Mouse (Mus musculus): ENCODE results near the gene Crlf1. TPM values are rescaled to one million over a fixed set of nuclear protein-coding genes. Genes with fewer than 3 reads are reported as not detected.

Gene Crlf1
- polyA plus RNA-seq, 1 experiment from 2014 or later: 1.7 TPM

DNA sequence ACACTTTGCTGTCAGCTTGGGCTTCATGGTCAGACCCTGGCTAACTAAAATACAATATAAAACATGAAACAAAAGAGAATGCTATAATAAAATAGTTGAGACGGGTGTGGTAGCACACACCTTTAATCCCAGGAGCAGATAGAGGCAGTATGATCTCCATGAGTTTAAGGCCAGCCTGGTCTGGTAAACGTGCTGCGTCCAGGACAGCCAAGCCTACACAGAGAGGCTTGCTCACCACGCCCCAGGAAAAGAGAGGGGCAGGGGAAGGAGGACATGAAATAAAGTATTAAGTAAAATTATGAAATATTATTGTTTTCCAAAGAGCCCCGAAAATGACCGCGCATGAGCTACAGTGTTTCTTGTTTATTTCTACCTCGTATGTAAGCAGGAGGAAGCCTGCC is 34.2 kb downstream of the Crlf1 start:
- Histone ChIP-seq H3K9ac (peak overlapping the region; percentile 98), H3K9me3 (replicated peaks) (no peaks in the 10 kb centered on the region), H3K4me2 (peak overlapping the region; percentile 72), H3K4me1 (replicated peaks) (peaks cover 65% of the 10 kb centered on the region), H3K27me3 (no peaks in the 10 kb centered on the region), H3K36me3 (replicated peaks) (peaks cover 25% of the 10 kb centered on the region), H3K27ac (replicated peaks) (peak overlapping the region; percentile 91), H3K4me3 (replicated peaks) (peak overlapping the region; percentile 83)
- peak; percentile 33 for ATAC-seq (ENCODE audit: insufficient read depth)
- under 1% methylated on average over 8 of the region's 8 CpGs for WGBS (ENCODE audit: insufficient replicate concordance)

DNA sequence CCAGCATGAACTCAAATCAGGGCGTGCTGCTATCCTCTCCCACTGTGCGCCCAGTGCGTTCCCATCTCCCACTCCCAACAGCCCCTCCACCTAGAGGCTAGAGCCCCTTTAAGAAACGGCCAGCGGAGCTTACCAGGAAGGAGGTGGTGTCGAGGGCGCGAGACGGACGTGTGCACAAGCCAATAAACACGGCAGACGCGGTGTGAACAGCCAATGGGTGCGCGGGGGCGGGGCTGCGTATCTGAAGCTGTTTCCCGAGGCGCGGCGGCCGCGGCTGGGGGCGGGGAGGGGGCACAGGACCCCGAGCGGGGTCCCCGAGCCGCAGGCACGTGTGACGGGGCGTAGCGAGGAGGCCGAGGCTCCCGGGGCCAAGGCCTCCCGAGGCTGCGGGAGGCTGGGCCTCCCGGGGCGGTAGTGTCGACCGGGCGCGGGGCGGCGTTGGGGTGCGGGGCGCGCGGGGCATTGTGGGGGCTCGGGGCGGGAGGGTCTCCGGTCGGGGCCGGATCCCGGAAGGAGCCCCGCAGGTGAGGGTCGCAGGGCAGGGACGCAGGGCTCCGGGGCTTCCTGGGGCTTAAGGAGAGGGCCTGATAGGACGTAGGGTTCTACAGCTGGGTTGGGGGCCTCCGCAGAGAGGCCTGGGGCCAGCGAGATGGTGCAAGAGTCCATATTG is 34.7 kb downstream of the Crlf1 start, which contains the start of the genes Fkbp8 and Kxd1:
Fkbp8 (plus strand) TSS at position 213 of the 670 bp plus-strand sequence.
Kxd1 (minus strand) TSS at position 445 of the 670 bp plus-strand sequence.
- Histone ChIP-seq H3K9ac (peak within 1 kb of the TSS; percentile 98), H3K27ac (replicated peaks) (peak within 1 kb of the TSS; percentile 91), H3K4me2 (peak within 1 kb of the TSS; percentile 72), H3K27me3 (no peaks in the 10 kb centered on the region), H3K36me3 (replicated peaks) (peaks cover 31% of the 10 kb centered on the region), H3K4me1 (replicated peaks) (peaks cover 59% of the 10 kb centered on the region), H3K4me3 (replicated peaks) (peak within 1 kb of the TSS; percentile 83), H3K9me3 (replicated peaks) (no peaks in the 10 kb centered on the region)
- ATAC-seq (ENCODE audit: insufficient read depth): peak; percentile 77
- WGBS (ENCODE audit: insufficient replicate concordance): under 1% methylated on average over 61 of the region's 61 CpGs

DNA sequence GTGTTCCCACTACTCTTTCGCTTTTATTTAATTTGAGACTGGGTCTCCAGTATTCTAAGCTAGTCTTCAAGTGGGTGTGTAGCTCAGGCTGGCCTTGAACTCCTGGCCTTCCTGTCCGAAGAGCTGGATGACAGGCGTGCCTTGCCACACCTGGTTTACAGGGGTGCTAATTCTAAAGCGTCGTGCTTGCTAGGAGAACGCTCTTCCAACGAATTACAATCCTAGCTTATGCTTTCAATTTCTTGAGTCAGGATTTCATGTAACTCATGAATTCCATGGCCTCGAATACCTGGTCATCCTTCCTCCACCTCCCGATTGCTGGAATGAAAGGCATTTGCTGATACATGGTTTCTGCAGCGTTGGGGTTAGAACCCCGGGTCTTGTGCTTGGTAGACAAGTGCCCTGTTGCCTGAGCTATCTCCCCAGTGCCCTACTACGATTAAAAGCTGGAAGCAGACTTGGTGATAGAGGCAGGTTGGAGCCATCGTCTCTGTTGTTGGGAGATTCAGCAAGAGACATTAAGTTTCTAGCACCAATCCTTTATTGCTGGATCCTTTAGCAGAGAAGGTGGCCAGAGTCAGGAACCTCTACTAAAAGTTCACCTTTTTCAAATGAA is 35.3 kb downstream of the Crlf1 start:
- peak overlapping the region; percentile 83 for H3K4me3 ChIP-seq (replicated peaks)
- no peaks in the 10 kb centered on the region for H3K9me3 ChIP-seq (replicated peaks)
- 11% methylated on average over 13 of the region's 13 CpGs for WGBS (ENCODE audit: insufficient replicate concordance)
- H3K4me1 ChIP-seq (replicated peaks): peaks cover 57% of the 10 kb centered on the region
- peaks cover 37% of the 10 kb centered on the region for H3K36me3 ChIP-seq (replicated peaks)
- no peak for ATAC-seq (ENCODE audit: insufficient read depth)
- H3K27me3 ChIP-seq: no peaks in the 10 kb centered on the region
- H3K27ac ChIP-seq (replicated peaks): peak overlapping the region; percentile 91
- H3K4me2 ChIP-seq: peak overlapping the region; percentile 72
- H3K9ac ChIP-seq: peak overlapping the region; percentile 98

DNA sequence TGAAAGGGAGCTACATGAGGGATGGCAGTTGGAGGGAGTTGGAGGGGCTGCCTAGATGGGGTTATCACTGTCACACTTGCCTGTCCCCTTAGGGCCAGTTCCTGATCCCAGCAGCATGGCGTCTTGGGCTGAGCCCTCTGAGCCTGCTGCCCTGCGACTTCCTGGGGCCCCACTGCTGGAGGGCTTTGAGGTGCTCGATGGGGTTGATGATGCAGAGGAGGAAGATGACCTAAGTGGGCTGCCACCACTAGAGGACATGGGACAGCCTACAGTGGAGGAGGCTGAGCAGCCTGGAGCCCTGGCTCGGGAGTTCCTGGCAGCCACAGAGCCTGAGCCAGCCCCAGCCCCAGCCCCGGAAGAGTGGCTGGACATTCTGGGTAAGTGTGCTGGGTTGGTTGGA is 36.3 kb downstream of the Crlf1 start:
- peak overlapping the region; percentile 72 for H3K4me2 ChIP-seq
- H3K4me1 ChIP-seq (replicated peaks): peaks cover 51% of the 10 kb centered on the region
- H3K9me3 ChIP-seq (replicated peaks): no peaks in the 10 kb centered on the region
- peak overlapping the region; percentile 30 for H3K4me3 ChIP-seq (replicated peaks)
- ATAC-seq (ENCODE audit: insufficient read depth): no peak
- 17% methylated on average over 5 of the region's 5 CpGs for WGBS (ENCODE audit: insufficient replicate concordance)
- H3K9ac ChIP-seq: peak overlapping the region; percentile 98
- H3K27ac ChIP-seq (replicated peaks): peak overlapping the region; percentile 91
- H3K27me3 ChIP-seq: no peaks in the 10 kb centered on the region
- H3K36me3 ChIP-seq (replicated peaks): peaks cover 47% of the 10 kb centered on the region

DNA sequence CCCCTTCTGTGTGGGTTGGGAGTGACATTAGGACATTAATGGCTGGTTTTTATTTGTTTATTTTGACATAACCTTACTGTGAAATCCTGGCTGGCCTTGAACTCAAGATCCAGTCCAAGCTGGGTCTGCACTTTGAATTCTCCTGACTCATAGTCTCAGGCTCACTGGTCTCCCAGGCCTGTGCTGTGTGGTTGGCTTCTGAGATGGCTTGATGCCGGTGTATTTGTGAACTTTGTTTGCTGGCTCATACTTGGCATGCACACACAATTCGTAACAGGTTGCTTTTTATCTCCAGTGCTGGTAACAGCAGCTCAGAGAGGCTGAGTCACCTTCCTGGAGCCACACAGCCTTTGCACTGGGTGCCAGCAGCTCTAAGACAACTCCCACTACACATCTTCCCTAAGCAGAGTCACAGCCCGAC is 36.8 kb downstream of the Crlf1 start:
- Histone ChIP-seq H3K27me3 (no peaks in the 10 kb centered on the region), H3K4me2 (peak overlapping the region; percentile 72), H3K4me1 (replicated peaks) (peaks cover 51% of the 10 kb centered on the region), H3K9ac (peak overlapping the region; percentile 98), H3K36me3 (replicated peaks) (peaks cover 52% of the 10 kb centered on the region), H3K27ac (replicated peaks) (peak overlapping the region; percentile 91), H3K9me3 (replicated peaks) (no peaks in the 10 kb centered on the region), H3K4me3 (replicated peaks) (peak overlapping the region; percentile 30)
- 66% methylated on average over 3 of the region's 3 CpGs for WGBS (ENCODE audit: insufficient replicate concordance)
- ATAC-seq (ENCODE audit: insufficient read depth): no peak

DNA sequence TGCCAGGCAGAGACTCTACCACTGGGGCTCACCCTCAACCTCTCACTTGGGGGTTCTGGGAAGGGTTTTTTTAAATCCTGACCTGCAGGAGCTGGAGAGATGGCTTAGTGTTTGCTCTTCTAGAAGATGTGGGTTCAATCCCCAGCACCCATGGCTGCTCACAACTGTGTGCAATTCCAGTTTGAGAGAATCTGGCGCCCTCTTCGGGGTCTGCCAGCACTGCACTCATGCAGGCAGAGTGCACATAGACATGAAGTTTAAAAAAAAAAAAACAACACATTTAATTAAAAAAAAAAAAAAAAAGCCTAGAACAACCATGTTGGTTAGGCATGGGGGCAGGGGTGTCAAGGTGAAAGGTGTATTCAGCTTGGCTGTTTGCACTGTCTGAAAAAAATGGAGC is 37.4 kb downstream of the Crlf1 start:
- no peak for ATAC-seq (ENCODE audit: insufficient read depth)
- Histone ChIP-seq H3K9ac (no peak overlapping the region), H3K4me2 (peak overlapping the region; percentile 72; the same call in 1 of the 2 replicates), H3K4me3 (replicated peaks) (no peak overlapping the region), H3K27ac (replicated peaks) (peak overlapping the region; percentile 91), H3K4me1 (replicated peaks) (peaks cover 47% of the 10 kb centered on the region), H3K9me3 (replicated peaks) (no peaks in the 10 kb centered on the region), H3K27me3 (no peaks in the 10 kb centered on the region), H3K36me3 (replicated peaks) (peaks cover 57% of the 10 kb centered on the region)
- WGBS (ENCODE audit: insufficient replicate concordance): 85% methylated on average over 2 of the region's 2 CpGs

DNA sequence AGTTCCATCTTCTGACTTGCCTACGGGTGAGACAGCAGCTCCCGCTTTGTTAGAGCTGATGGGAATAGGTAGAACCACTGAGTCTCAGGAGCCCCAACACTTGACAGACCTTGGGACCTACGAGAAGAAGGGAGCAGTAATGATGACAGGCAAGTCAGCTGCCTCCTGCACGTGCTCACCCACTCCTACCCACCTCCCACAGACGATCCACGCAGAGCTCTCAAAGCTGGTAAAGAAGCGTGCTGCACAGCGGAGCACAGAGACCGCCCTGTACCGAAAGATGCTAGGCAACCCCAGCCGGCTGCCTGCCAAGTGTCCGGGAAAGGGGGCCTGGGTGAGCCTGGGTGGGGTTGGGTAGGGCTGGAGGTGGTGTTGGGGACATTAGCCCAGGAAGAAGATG is 41.3 kb downstream of the Crlf1 start:
- Histone ChIP-seq H3K9me3 (replicated peaks) (no peaks in the 10 kb centered on the region), H3K4me3 (replicated peaks) (no peak overlapping the region)
- ATAC-seq (ENCODE audit: insufficient read depth): no peak

DNA sequence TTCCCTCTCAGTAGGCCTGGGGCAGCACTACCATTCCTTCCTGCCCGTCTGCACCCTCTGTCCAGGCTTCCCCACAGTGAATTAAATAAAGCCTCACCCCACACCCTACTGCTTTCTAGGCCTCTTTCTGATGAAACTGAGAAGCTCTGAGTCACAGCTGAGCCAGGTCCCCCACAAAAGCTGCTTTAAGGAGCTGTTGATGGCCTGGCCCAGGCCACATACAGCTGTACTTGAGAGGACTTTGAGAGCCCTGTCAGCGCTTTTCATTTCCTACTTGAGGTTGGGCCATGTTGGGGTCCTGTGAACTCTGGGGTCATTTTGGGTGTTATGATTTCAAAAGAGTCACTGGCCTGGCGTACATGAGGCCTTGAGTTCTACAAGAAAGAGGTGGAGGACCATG is 42.3 kb downstream of the Crlf1 start:
- 80% methylated on average over 3 of the region's 3 CpGs for WGBS (ENCODE audit: insufficient replicate concordance)
- Histone ChIP-seq H3K36me3 (replicated peaks) (peaks cover 76% of the 10 kb centered on the region), H3K9me3 (replicated peaks) (no peaks in the 10 kb centered on the region), H3K27ac (replicated peaks) (no peak overlapping the region), H3K27me3 (no peaks in the 10 kb centered on the region), H3K4me3 (replicated peaks) (no peak overlapping the region), H3K4me2 (no peak overlapping the region), H3K4me1 (replicated peaks) (peaks cover 31% of the 10 kb centered on the region), H3K9ac (no peak overlapping the region)
- no peak for ATAC-seq (ENCODE audit: insufficient read depth)

More for the DNA sequence above, 41.3 kb downstream of the Crlf1 start:
- H3K4me2 ChIP-seq: no peak overlapping the region
- WGBS (ENCODE audit: insufficient replicate concordance): 86% methylated on average over 12 of the region's 12 CpGs
- no peaks in the 10 kb centered on the region for H3K27me3 ChIP-seq
- H3K4me1 ChIP-seq (replicated peaks): peaks cover 33% of the 10 kb centered on the region
- H3K27ac ChIP-seq (replicated peaks): no peak overlapping the region
- no peak overlapping the region for H3K9ac ChIP-seq
- H3K36me3 ChIP-seq (replicated peaks): peaks cover 82% of the 10 kb centered on the region

DNA sequence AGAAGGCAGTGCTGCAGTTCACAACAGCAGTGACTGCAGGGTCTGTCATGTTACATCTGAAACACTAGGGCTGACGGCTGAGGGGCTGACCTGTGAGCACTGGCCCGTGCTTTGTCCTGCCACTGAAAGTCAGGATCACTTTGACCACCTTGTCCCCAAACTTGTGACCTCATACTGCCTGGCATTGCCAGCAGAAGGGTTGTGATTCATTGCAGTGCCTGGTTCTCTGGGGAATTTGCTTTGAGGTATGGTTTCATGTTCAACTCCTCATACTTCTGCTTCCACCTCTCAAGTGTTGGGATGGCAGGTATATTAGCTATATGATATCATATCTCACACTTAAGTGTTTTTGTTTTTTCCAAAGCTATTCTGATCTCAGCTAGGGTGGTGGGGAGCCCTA is 42.7 kb downstream of the Crlf1 start:
- peaks cover 71% of the 10 kb centered on the region for H3K36me3 ChIP-seq (replicated peaks)
- no peak overlapping the region for H3K9ac ChIP-seq
- no peak overlapping the region for H3K4me2 ChIP-seq
- H3K9me3 ChIP-seq (replicated peaks): no peaks in the 10 kb centered on the region
- H3K27me3 ChIP-seq: no peaks in the 10 kb centered on the region
- ATAC-seq (ENCODE audit: insufficient read depth): no peak
- H3K27ac ChIP-seq (replicated peaks): no peak overlapping the region
- 81% methylated on average over 2 of the region's 2 CpGs for WGBS (ENCODE audit: insufficient replicate concordance)
- no peak overlapping the region for H3K4me3 ChIP-seq (replicated peaks)
- H3K4me1 ChIP-seq (replicated peaks): peaks cover 31% of the 10 kb centered on the region

DNA sequence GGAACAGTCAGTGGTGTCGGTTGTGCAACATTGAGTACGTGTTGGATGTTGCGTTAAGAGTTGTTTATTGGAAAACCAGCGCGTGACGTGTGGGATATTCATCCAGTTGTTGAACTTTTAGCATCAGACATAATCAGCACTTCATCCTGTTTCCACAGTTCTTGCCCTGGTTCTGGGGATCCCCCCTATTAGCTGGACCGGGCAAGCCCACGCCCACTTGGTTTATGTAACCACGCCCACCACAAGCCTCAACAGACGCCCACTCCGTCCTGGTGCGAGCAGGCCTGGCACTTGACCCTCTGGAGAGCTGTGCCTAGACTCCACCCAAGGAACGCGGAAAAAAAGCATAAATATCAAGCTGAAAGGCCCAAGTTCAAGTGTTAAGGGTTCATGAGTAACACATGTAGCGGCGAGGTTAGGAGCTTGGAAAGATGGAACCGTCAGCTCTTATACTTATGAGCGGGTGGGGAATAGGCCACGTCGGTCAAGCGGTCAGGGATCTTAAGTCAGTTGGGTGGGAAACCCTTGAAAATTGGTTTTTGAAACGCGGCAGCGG is 45.1 kb downstream of the Crlf1 start:
- Histone ChIP-seq H3K9ac (peak overlapping the region; percentile 75), H3K36me3 (replicated peaks) (peaks cover 47% of the 10 kb centered on the region), H3K4me2 (peak overlapping the region; percentile 99), H3K27ac (replicated peaks) (peak overlapping the region; percentile 100), H3K4me3 (replicated peaks) (peak overlapping the region; percentile 94), H3K27me3 (no peaks in the 10 kb centered on the region), H3K9me3 (replicated peaks) (no peaks in the 10 kb centered on the region), H3K4me1 (replicated peaks) (peaks cover 50% of the 10 kb centered on the region)
- peak; percentile 14; the same call in 1 of the 2 replicates for ATAC-seq (ENCODE audit: insufficient read depth)
- WGBS (ENCODE audit: insufficient replicate concordance): 17% methylated on average over 24 of the region's 24 CpGs

DNA sequence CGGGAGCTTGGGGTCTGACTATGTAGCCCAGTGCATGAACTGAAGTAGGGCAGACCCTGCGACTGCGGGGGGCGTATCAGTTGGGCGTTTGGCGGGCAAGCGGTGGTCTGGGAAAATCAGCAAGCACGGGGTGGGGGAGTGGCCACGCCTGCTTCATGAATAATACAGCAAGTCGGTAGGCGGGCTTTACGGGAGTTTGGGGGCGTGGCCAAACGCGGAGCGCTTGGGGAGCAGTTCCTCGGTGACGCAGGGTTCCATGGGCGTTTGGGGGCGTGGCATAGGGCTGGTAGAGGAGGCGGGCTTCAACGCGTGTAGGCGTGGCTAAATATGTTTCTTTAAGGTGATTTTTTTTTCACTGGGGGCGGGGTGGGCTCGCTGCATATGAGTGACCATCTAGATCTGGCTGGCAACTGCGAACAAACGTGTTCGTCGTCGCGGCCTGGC is 45.7 kb downstream of the Crlf1 start:
- Histone ChIP-seq H3K27me3 (no peaks in the 10 kb centered on the region), H3K4me1 (replicated peaks) (peaks cover 55% of the 10 kb centered on the region), H3K27ac (replicated peaks) (peak overlapping the region; percentile 100), H3K4me3 (replicated peaks) (peak overlapping the region; percentile 94), H3K36me3 (replicated peaks) (peaks cover 41% of the 10 kb centered on the region), H3K4me2 (peak overlapping the region; percentile 99), H3K9me3 (replicated peaks) (no peaks in the 10 kb centered on the region), H3K9ac (peak overlapping the region; percentile 94)
- ATAC-seq (ENCODE audit: insufficient read depth): peak; percentile 56
- WGBS (ENCODE audit: insufficient replicate concordance): under 1% methylated on average over 32 of the region's 32 CpGs

Measured in liver, embryonic 15.5 days (tissue).